Mouse (Mus musculus) forebrain, embryonic 11.5 days (tissue): ENCODE measurements at regions not wholly inside any gene's neighbourhood (a gene's known extent, or its start where the extent isn't known, plus 50 kb on each side); places are given as distances from the start of the nearest gene placed in this dataset.

Experiments
- ATAC-seq: fragments of 200-750 bp; cut with Nextera tagmentation; replicated peaks from 2 replicates; pipeline ENCODE4 v1.8.0; 2017; ENCODE audit warnings: moderate TSS enrichment; ENCODE audit not compliant: low FRiP score
- DNase-seq: peaks from one replicate; pipeline ENCODE4 v3.0.0-alpha.2; 2017; ENCODE audit warnings: low spot score
- H3K27ac ChIP-seq: fragments of 300-500 bp; sonication (generic); 2 replicates; pipeline ENCODE4 v1.5.1; 2014; ENCODE audit warnings: low read depth, low read length
- H3K27me3 ChIP-seq: fragments of 300-500 bp; sonication (generic); 2 replicates; pipeline ENCODE4 v1.6.1; 2014; ENCODE audit warnings: mild to moderate bottlenecking, low read length, mixed read lengths; ENCODE audit not compliant: control insufficient read depth, insufficient read depth
- H3K36me3 ChIP-seq: fragments of 300-500 bp; sonication (generic); 2 replicates; pipeline ENCODE4 v1.6.1; 2014; ENCODE audit warnings: mild to moderate bottlenecking, low read length, moderate library complexity, mixed read lengths; ENCODE audit not compliant: control insufficient read depth, insufficient read depth
- H3K4me1 ChIP-seq: fragments of 300-500 bp; sonication (generic); replicated peaks from 2 replicates; pipeline ENCODE4 v1.6.1; 2014; ENCODE audit warnings: low read length, mixed read lengths; ENCODE audit not compliant: control insufficient read depth, insufficient read depth
- H3K4me2 ChIP-seq: fragments of 300-500 bp; sonication (generic); 2 replicates; pipeline ENCODE4 v1.6.1; 2014; ENCODE audit warnings: low read depth, mild to moderate bottlenecking, low read length, moderate library complexity, mixed read lengths; ENCODE audit not compliant: severe bottlenecking
- H3K4me3 ChIP-seq: fragments of 300-500 bp; sonication (generic); 2 replicates; pipeline ENCODE4 v1.5.1; 2014; ENCODE audit warnings: low read depth, low read length
- H3K9ac ChIP-seq: fragments of 300-500 bp; sonication (generic); 2 replicates; pipeline ENCODE4 v1.6.1; 2014; ENCODE audit warnings: low read length
- H3K9me3 ChIP-seq: fragments of 300-500 bp; sonication (generic); 2 replicates; pipeline ENCODE4 v1.6.1; 2016; ENCODE audit warnings: low read length, mixed read lengths; ENCODE audit not compliant: control insufficient read depth
- WGBS: fragments of 180-500 bp; shearing (Covaris S2); extraction: QIAGEN DNeasy Blood & Tissue Kit; methylation state at CpG from one replicate; pipeline ENCODE4 v1.1.7; 2014; 5-methylcytosine and 5-hydroxymethylcytosine counted together

DNA sequence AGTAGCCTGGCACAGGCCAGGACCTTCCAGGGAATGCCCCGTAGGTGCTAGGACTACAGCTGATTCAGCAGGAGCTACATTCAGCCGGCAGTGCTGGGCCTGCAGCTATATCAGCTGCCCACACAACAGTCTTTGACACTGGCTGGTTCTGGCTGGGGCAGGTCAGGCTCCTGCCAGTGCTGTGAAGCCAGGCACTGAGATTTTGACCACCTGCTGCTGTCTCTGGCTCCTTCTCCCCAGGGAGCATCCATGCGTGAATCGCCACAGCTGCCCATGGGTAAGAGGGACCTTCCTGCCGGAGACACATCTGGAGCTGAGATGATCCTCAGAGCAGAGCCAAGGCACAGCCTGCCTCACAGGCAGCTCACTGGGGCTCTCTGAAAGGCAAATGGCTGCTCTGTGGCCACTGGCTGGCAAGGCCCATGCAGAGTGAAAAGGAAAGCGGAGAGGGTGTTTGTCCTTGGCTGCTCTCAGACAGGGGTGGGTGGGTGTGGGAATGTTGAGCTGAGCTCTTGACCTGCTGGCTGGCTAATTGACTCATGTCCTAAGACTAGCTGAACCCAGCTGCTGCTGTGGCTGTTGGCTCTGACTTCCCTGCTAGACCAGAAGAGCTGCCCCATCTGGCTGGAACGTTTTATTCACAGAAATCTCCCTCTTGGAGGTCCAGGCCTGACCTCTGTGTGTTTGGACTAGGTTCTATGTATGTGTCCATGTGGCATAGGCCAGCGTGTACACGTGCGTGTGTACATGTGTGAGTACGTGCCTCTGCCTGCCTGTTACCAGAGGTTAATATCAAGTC, 187.4 kb upstream of the Igsf21 start:
- H3K27me3 ChIP-seq: no peaks in the 10 kb centered on the region
- H3K9ac ChIP-seq: no peak overlapping the region
- WGBS: 72% methylated on average over 11 of the region's 11 CpGs
- no peak overlapping the region for H3K4me2 ChIP-seq
- no peaks in the 10 kb centered on the region for H3K4me1 ChIP-seq
- ATAC-seq (no peak), DNase-seq (no peak)
- H3K36me3 ChIP-seq: no peaks in the 10 kb centered on the region
- H3K9me3 ChIP-seq: no peaks in the 10 kb centered on the region
- no peak overlapping the region for H3K27ac ChIP-seq
- no peak overlapping the region for H3K4me3 ChIP-seq

DNA sequence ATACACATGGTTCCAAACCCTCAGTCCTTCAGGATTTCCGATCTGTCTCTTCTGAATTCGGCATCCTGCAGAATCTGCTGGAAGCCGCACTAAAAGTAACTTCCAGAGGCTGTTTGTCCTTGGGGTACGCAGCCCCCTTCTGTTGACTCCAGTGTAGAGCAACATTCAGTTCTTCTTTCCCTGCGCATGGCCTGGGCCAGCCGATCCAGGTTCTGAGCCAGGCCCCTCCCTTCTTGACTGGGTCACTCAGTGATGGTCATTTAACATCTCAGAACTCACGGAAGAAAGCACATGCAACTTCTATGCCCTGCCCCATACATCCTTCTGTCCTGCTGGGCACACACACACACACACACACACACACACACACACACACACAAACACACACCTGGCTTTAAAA, 185.5 kb upstream of the Igsf21 start:
- Histone ChIP-seq H3K9ac (no peak overlapping the region), H3K4me1 (no peaks in the 10 kb centered on the region), H3K27ac (no peak overlapping the region), H3K4me3 (no peak overlapping the region), H3K4me2 (no peak overlapping the region), H3K36me3 (no peaks in the 10 kb centered on the region), H3K9me3 (no peaks in the 10 kb centered on the region), H3K27me3 (no peaks in the 10 kb centered on the region)
- DNase-seq: no peak
- 78% methylated on average over 7 of the region's 7 CpGs for WGBS
- no peak for ATAC-seq

DNA sequence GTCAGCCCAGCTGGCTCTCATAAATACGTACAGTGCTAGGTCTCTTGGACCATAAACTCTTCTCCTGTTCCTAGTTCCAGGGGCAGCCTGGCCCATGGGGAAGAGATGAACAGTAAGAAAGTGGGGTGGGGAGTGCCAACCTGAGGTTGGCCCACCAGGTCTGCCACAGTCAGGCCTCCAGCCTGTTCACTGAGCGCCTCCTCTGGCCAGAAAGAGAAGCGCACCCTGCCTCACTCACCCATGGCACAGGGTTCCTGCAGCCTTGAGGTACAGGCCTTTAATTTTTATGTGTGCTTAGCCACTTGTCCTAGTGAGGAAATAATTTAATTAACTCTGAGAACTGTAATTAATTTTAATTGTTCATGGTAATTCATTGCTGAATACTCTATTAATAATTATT, 180.5 kb upstream of the Igsf21 start:
- H3K36me3 ChIP-seq: no peaks in the 10 kb centered on the region
- ATAC-seq (no peak), DNase-seq (no peak)
- no peak overlapping the region for H3K27ac ChIP-seq
- H3K4me2 ChIP-seq: no peak overlapping the region
- H3K27me3 ChIP-seq: no peaks in the 10 kb centered on the region
- 79% methylated on average over 3 of the region's 3 CpGs for WGBS
- no peaks in the 10 kb centered on the region for H3K4me1 ChIP-seq
- no peak overlapping the region for H3K4me3 ChIP-seq
- no peak overlapping the region for H3K9ac ChIP-seq
- H3K9me3 ChIP-seq: no peaks in the 10 kb centered on the region

DNA sequence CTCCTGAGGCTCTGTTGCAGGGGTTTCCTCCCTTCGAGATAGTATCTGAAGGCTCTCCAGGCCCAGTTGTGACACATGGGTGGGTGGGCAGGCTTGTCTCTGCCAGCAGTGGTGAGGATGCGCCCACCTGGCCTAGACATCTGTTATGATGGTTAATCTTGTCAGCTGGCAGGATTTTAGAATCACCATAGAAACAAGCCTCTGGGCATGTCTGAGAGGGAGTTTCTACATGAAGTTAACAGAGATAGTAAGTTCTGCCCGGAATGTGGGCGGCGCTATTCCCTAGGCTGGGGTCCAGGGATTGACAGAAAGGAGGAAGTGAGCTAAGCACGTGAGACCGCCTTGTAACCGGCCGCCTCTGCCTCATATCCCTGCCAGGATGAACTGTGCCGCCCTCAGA, 177.2 kb upstream of the Igsf21 start:
- H3K9me3 ChIP-seq: no peaks in the 10 kb centered on the region
- H3K4me2 ChIP-seq: no peak overlapping the region
- DNase-seq (no peak), ATAC-seq (no peak)
- 93% methylated on average over 10 of the region's 10 CpGs for WGBS
- H3K9ac ChIP-seq: no peak overlapping the region
- no peaks in the 10 kb centered on the region for H3K27me3 ChIP-seq
- no peak overlapping the region for H3K27ac ChIP-seq
- no peak overlapping the region for H3K4me3 ChIP-seq
- H3K36me3 ChIP-seq: no peaks in the 10 kb centered on the region
- no peaks in the 10 kb centered on the region for H3K4me1 ChIP-seq

DNA sequence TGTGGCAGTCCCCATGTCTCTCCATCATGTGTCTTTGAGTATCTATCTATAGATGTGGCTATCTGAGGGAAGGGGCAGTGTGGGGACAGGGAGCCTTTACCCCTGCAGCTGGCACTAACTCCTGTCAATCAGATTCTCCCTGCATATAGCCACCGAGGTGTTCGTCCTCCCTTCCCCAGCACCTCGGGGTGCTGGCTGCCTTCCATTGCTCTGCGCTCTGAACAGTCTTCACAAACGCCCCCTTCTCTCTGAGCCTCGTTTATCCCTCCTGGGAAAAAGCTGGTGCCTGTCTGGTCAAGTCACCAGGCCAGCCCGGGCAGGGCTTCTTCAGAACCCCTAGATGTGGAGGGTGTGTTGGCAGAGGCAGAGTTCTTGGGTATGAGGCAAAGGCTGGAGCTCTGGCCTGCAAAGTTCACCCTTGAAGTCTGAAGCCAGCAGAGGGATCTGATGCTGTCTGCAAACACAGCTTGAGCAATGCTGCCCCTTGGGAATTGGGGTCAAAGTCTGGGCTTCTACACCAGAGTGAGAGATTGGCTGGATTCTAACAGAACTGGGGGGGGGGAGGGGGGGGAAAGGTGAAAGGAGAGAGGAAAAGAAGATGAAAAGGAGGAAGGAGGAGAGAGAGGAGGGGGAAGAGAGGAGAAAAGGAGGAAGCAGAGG, 175.5 kb upstream of the Igsf21 start:
- ATAC-seq (no peak), DNase-seq (no peak)
- Histone ChIP-seq H3K4me3 (no peak overlapping the region), H3K4me2 (no peak overlapping the region), H3K27me3 (no peaks in the 10 kb centered on the region), H3K4me1 (no peaks in the 10 kb centered on the region), H3K27ac (no peak overlapping the region), H3K36me3 (no peaks in the 10 kb centered on the region), H3K9ac (no peak overlapping the region), H3K9me3 (no peaks in the 10 kb centered on the region)
- WGBS: 80% methylated on average over 7 of the region's 7 CpGs

DNA sequence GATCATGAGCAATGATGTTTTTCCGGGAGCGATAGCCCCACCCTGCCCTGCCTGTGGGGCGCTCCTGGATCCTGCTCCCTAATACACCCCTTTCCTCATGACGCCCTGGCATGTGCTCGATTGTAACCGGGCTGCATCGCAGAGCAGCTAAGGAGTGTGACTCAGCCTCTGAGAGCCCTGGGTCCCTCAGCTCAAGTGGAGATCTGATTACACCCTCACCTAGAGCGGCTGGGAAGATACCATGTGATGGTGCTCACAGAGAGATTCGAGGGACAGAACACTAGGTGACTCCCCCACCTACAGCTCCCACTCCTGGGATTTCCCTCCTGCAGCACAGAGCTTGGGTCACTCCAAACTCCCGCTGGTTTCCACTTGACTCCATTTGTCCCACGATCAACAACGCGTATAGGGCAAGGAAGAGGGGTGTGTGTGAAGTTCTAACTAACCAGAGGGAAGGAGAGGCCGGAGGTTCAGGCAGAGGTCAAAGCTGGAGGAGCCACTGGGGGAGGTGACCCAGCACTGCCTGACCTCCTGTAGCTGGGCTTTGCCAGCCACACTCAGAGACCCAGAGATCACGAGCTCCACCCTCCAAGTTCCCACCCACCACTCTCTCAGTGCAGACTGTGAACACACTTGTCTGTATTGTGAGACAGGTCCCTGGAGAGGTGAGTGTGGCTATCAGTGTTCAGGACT, 173.3 kb upstream of the Igsf21 start:
- WGBS: 82% methylated on average over 15 of the region's 15 CpGs

DNA sequence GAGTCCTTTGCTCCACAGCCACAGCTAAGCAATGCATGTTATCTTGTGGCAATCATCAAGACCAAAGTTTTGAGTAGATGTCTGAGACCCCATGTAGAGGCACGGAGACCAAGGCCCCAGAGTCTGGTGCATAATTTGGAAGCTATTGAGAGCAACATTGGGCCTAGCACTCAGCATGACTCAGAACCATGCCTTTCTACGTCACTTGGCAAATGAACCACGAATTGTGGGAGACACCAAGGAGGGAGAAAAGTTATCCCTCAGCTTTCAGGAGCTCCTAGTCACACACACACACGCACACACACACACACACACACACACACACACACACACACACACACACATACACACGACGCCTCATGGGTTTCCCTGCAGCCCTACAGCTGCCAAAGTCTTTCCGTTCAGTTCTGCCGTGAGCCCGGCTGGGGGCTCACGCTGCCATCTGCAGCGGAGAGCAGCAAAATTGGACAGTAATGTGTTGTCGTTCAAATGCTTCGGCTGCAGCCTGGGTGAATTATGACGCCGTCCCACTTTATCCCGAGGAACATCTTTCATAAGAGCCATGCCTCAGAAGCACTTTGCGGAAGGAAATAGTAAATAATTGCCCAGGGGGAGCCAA, 165.8 kb upstream of the Igsf21 start:
- Histone ChIP-seq H3K9ac (no peak overlapping the region), H3K36me3 (no peaks in the 10 kb centered on the region), H3K4me3 (no peak overlapping the region), H3K4me1 (no peaks in the 10 kb centered on the region), H3K9me3 (no peaks in the 10 kb centered on the region), H3K4me2 (no peak overlapping the region), H3K27me3 (no peaks in the 10 kb centered on the region), H3K27ac (no peak overlapping the region)
- ATAC-seq (no peak), DNase-seq (no peak)
- WGBS: 86% methylated on average over 17 of the region's 17 CpGs

More for the DNA sequence above, 173.3 kb upstream of the Igsf21 start:
- no peaks in the 10 kb centered on the region for H3K9me3 ChIP-seq
- ATAC-seq (no peak), DNase-seq (no peak)
- no peaks in the 10 kb centered on the region for H3K27me3 ChIP-seq
- no peaks in the 10 kb centered on the region for H3K4me1 ChIP-seq
- no peaks in the 10 kb centered on the region for H3K36me3 ChIP-seq
- H3K4me2 ChIP-seq: no peak overlapping the region
- no peak overlapping the region for H3K27ac ChIP-seq
- no peak overlapping the region for H3K9ac ChIP-seq
- H3K4me3 ChIP-seq: no peak overlapping the region

DNA sequence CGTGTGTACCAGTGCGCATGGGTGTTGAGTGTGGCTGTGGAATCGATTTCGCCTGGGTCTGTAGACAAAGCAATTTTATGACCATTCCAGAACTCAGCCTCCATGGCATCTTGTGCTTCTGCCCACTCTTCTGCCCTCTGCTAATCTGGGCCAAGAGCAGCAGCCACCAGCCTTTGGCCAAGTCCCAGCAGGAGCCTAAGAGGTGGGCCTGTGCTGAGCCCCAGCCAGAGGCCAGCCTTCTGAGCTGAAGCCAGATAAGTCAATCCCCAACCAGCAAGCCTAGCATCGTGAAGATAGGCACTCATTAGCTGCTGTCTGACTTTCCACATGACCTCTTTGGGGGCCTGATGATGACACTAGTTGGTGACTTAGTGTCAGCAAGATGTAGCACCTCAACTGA, 161.9 kb upstream of the Igsf21 start:
- Histone ChIP-seq H3K4me2 (no peak overlapping the region), H3K36me3 (no peaks in the 10 kb centered on the region), H3K27me3 (no peaks in the 10 kb centered on the region), H3K4me1 (peaks cover 6% of the 10 kb centered on the region; the same call in 1 of the 2 replicates), H3K27ac (no peak overlapping the region), H3K4me3 (no peak overlapping the region), H3K9ac (no peak overlapping the region), H3K9me3 (no peaks in the 10 kb centered on the region)
- 92% methylated on average over 5 of the region's 5 CpGs for WGBS
- DNase-seq (no peak), ATAC-seq (no peak)
